Mouse (Mus musculus) embryonic facial prominence, embryonic 13.5 days (tissue): ENCODE data around the gene Bves. TPM values are rescaled to one million over a fixed set of nuclear protein-coding genes. Genes with fewer than 3 reads are reported as not detected.

ENCODE experiments used
- ATAC-seq: fragments of 200-750 bp; cut with Nextera tagmentation; 2 replicates; pipeline ENCODE4 v1.8.0; 2017; ENCODE audit warnings: low read depth; ENCODE audit not compliant: insufficient number of reproducible peaks, insufficient read depth, low FRiP score, low TSS enrichment
- H3K27ac ChIP-seq: fragments of 300-500 bp; sonication (generic); 2 replicates; pipeline ENCODE4 v1.5.1; 2015; ENCODE audit warnings: moderate library complexity, mild to moderate bottlenecking, inconsistent platforms
- H3K27me3 ChIP-seq: fragments of 300-500 bp; sonication (generic); 2 replicates; pipeline ENCODE4 v1.6.1; 2015; ENCODE audit warnings: mild to moderate bottlenecking, inconsistent platforms
- H3K36me3 ChIP-seq: fragments of 300-500 bp; sonication (generic); 2 replicates; pipeline ENCODE4 v1.6.1; 2015; ENCODE audit warnings: mild to moderate bottlenecking, inconsistent platforms
- H3K4me1 ChIP-seq: fragments of 300-500 bp; sonication (generic); 2 replicates; pipeline ENCODE4 v1.6.1; 2015; ENCODE audit warnings: inconsistent platforms
- H3K4me2 ChIP-seq: fragments of 300-500 bp; sonication (generic); 2 replicates; pipeline ENCODE4 v1.6.1; 2015; ENCODE audit warnings: moderate library complexity, mild to moderate bottlenecking, inconsistent platforms
- H3K4me3 ChIP-seq: fragments of 300-500 bp; sonication (generic); 2 replicates; pipeline ENCODE4 v1.5.1; 2015; ENCODE audit warnings: mild to moderate bottlenecking, inconsistent platforms
- H3K9ac ChIP-seq: fragments of 300-500 bp; sonication (generic); 2 replicates; pipeline ENCODE4 v1.6.1; 2015; ENCODE audit warnings: mild to moderate bottlenecking, inconsistent platforms
- H3K9me3 ChIP-seq: fragments of 300-500 bp; sonication (generic); 2 replicates; pipeline ENCODE4 v1.6.1; 2016; ENCODE audit warnings: inconsistent platforms
- WGBS: fragments of 180-500 bp; shearing (Covaris S2); methylation state at CpG from one replicate; pipeline ENCODE4 v1.1.7; 2015; ENCODE audit warnings: mixed read lengths; 5-methylcytosine and 5-hydroxymethylcytosine counted together
- polyA plus RNA-seq: library from polyadenylated mRNA; unstranded; fragments of >200 nt; fragmentation: Nextera tagmentation; extraction: Ambion mirVana; gene quantifications from 2 replicates; pipeline ENCODE4 v1.2.1, GENCODE M21; 2015

Bves gene
- polyA plus RNA-seq, 1 experiment from 2014 or later, result 2.5 TPM

DNA sequence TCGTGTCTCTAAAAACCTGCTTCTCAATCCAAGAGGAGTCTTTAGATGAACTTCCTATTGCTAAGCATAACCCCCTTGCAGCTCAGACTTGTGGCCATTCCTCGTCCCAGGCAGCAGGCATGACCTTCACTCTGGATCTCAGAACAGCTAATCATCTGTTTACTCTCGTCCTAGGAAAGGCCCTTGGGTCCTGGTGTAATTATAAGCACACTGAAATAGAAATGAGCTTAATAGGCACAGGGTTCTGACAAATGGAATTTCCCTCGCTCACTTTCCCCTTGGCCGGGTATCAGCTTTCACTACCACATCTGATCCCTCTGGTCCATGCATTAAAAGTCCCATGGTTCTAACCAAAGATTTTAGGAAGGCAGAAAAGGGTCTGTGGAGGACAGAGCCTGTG lies 27.8 kb downstream of the Bves start:
- ATAC-seq, result no peak
- Histone ChIP-seq H3K4me2 (no peak overlapping the region), H3K4me1 (peaks cover 6% of the 10 kb centered on the region), H3K9me3 (no peaks in the 10 kb centered on the region), H3K36me3 (no peaks in the 10 kb centered on the region), H3K27me3 (no peaks in the 10 kb centered on the region), H3K4me3 (no peak overlapping the region), H3K9ac (no peak overlapping the region), H3K27ac (no peak overlapping the region)
- WGBS, result 13% methylated on average over 5 of the region's 5 CpGs

DNA sequence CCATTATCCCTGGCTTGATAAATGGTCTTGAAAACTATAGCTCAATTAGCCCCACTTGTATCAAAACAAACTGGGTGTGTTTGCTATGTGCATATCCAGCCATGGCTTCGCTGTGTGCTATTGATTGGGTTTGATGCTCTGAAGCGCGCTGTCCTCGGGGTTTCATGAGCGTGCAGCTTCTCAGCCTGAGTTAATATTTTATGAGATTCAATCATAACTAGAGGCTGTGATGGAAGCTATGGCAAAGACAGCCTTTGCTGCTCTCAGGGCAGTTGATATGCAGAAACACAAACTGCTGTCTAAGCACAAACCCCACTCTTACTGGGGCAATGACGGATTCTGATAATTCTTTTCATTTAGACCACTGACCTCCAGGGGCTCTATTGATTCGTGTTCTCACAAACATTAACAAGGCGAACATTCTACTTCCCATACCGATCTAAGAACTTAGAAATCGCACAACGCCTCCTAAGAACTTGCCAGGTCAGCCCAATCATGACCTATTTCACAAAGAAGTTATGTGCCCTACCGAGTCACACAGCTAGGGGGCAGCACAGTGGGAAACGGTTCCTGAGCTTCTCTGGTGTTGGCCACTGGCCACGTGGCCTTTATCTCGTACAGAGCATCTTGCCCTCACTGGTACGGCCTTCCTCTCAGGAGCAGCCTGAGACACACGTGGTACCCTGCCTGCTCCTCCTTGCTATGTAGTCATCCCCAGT lies 31.6 kb downstream of the Bves start:
- Histone ChIP-seq H3K27me3 (no peaks in the 10 kb centered on the region), H3K9ac (no peak overlapping the region), H3K4me3 (no peak overlapping the region), H3K4me2 (no peak overlapping the region), H3K36me3 (no peaks in the 10 kb centered on the region), H3K27ac (no peak overlapping the region), H3K9me3 (no peaks in the 10 kb centered on the region), H3K4me1 (peaks cover 6% of the 10 kb centered on the region)
- no peak for ATAC-seq
- 89% methylated on average over 17 of the region's 17 CpGs for WGBS

DNA sequence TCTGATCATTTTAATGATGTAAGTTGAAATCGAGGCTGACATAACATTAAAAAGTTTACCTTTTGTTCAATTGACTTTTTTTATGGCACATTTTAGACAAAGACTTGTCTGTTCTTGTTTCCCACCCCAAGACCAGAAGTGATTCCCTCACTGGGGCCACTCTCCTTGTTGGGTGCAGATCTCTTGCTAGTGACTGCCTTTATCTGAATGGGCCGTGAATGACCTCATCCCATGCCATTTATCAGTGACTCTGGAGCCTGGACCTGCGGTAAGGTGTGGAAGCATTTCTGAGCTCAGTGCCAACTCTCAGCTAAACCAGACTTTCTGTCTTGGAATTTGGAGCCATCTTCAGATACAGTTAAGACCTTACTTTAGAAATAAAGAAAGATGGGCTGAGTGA lies 34.1 kb downstream of the Bves start:
- WGBS, result 87% methylated on average over 3 of the region's 3 CpGs
- no peaks in the 10 kb centered on the region for H3K4me1 ChIP-seq
- no peak overlapping the region for H3K4me2 ChIP-seq
- H3K36me3 ChIP-seq, result no peaks in the 10 kb centered on the region
- H3K27me3 ChIP-seq, result no peaks in the 10 kb centered on the region
- no peak overlapping the region for H3K4me3 ChIP-seq
- no peak overlapping the region for H3K9ac ChIP-seq
- ATAC-seq, result no peak
- H3K27ac ChIP-seq, result no peak overlapping the region
- no peaks in the 10 kb centered on the region for H3K9me3 ChIP-seq

- WGBS, result 78% methylated on average over 2 of the region's 2 CpGs
- no peaks in the 10 kb centered on the region for H3K36me3 ChIP-seq
- no peak overlapping the region for H3K4me3 ChIP-seq
- no peaks in the 10 kb centered on the region for H3K4me1 ChIP-seq
- no peak overlapping the region for H3K4me2 ChIP-seq
- no peaks in the 10 kb centered on the region for H3K9me3 ChIP-seq
- no peak for ATAC-seq
- no peak overlapping the region for H3K27ac ChIP-seq
- no peak overlapping the region for H3K9ac ChIP-seq
- no peaks in the 10 kb centered on the region for H3K27me3 ChIP-seq
Measured at GRCm38 (mm10) chr10:45370545-45370944, 35.0 kb downstream of the Bves start.

GRCm38 (mm10) chr10:45372994-45373692 lies 37.6 kb downstream of the Bves start:
- ATAC-seq, result no peak
- no peak overlapping the region for H3K27ac ChIP-seq
- no peak overlapping the region for H3K9ac ChIP-seq
- no peaks in the 10 kb centered on the region for H3K27me3 ChIP-seq
- 58% methylated on average over 4 of the region's 4 CpGs for WGBS
- no peak overlapping the region for H3K4me3 ChIP-seq
- no peak overlapping the region for H3K4me2 ChIP-seq
- H3K9me3 ChIP-seq, result no peaks in the 10 kb centered on the region
- no peaks in the 10 kb centered on the region for H3K36me3 ChIP-seq
- H3K4me1 ChIP-seq, result no peaks in the 10 kb centered on the region

DNA sequence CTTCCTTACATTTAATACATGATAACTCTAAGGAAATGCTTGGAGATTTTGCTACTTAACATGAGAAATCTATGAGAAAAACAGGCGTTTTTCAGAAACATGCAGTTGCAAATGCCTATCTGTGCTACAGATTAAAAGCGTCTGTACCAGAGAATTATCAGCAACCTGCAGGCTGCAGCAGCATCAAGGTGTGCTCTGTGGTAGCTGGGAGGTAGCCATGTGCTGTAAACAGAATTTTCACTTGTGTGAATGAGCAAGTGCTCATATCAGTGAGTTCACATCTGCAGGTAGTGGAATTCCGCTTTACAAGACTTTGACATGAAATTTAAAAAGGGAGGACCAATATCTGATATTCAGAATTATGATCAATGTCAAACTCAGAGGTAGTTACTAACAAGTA lies 42.7 kb downstream of the Bves start:
- H3K4me2 ChIP-seq, result no peak overlapping the region
- H3K27ac ChIP-seq, result no peak overlapping the region
- no peaks in the 10 kb centered on the region for H3K9me3 ChIP-seq
- no peak overlapping the region for H3K9ac ChIP-seq
- H3K27me3 ChIP-seq, result no peaks in the 10 kb centered on the region
- H3K4me1 ChIP-seq, result no peaks in the 10 kb centered on the region
- ATAC-seq, result no peak
- H3K36me3 ChIP-seq, result no peaks in the 10 kb centered on the region
- H3K4me3 ChIP-seq, result no peak overlapping the region
- WGBS, result 84% methylated on average over 3 of the region's 3 CpGs

- Histone ChIP-seq H3K27ac (no peak overlapping the region), H3K27me3 (no peaks in the 10 kb centered on the region), H3K9ac (no peak overlapping the region), H3K4me1 (no peaks in the 10 kb centered on the region), H3K4me2 (no peak overlapping the region), H3K4me3 (no peak overlapping the region), H3K36me3 (no peaks in the 10 kb centered on the region), H3K9me3 (no peaks in the 10 kb centered on the region)
- ATAC-seq, result no peak
Measured at GRCm38 (mm10) chr10:45381937-45382636, 46.5 kb downstream of the Bves start.

GRCm38 (mm10) chr10:45382637-45382958 lies 47.0 kb downstream of the Bves start:
- ATAC-seq, result no peak
- 55% methylated on average over 3 of the region's 3 CpGs for WGBS

GRCm38 (mm10) chr10:45398211-45398610 lies 62.6 kb downstream of the Bves start:
- no peak for ATAC-seq
- Histone ChIP-seq H3K9me3 (no peaks in the 10 kb centered on the region), H3K9ac (no peak overlapping the region), H3K4me1 (no peaks in the 10 kb centered on the region), H3K27ac (no peak overlapping the region), H3K27me3 (no peaks in the 10 kb centered on the region), H3K4me3 (no peak overlapping the region), H3K36me3 (no peaks in the 10 kb centered on the region), H3K4me2 (no peak overlapping the region)
- 38% methylated on average over 1 of the region's 1 CpGs for WGBS

More at GRCm38 (mm10) chr10:45382637-45382958, 47.0 kb downstream of the Bves start:
- Histone ChIP-seq H3K9ac (no peak overlapping the region), H3K4me2 (no peak overlapping the region), H3K27ac (no peak overlapping the region), H3K9me3 (no peaks in the 10 kb centered on the region), H3K36me3 (no peaks in the 10 kb centered on the region), H3K27me3 (no peaks in the 10 kb centered on the region), H3K4me1 (no peaks in the 10 kb centered on the region), H3K4me3 (no peak overlapping the region)

GRCm38 (mm10) chr10:45399702-45400243 lies 64.2 kb downstream of the Bves start:
- H3K4me2 ChIP-seq, result no peak overlapping the region
- no peaks in the 10 kb centered on the region for H3K4me1 ChIP-seq
- H3K36me3 ChIP-seq, result no peaks in the 10 kb centered on the region
- no peak overlapping the region for H3K4me3 ChIP-seq
- no peaks in the 10 kb centered on the region for H3K27me3 ChIP-seq
- WGBS, result 71% methylated on average over 7 of the region's 7 CpGs
- no peak for ATAC-seq
- no peak overlapping the region for H3K27ac ChIP-seq
- H3K9me3 ChIP-seq, result no peaks in the 10 kb centered on the region
- no peak overlapping the region for H3K9ac ChIP-seq

DNA sequence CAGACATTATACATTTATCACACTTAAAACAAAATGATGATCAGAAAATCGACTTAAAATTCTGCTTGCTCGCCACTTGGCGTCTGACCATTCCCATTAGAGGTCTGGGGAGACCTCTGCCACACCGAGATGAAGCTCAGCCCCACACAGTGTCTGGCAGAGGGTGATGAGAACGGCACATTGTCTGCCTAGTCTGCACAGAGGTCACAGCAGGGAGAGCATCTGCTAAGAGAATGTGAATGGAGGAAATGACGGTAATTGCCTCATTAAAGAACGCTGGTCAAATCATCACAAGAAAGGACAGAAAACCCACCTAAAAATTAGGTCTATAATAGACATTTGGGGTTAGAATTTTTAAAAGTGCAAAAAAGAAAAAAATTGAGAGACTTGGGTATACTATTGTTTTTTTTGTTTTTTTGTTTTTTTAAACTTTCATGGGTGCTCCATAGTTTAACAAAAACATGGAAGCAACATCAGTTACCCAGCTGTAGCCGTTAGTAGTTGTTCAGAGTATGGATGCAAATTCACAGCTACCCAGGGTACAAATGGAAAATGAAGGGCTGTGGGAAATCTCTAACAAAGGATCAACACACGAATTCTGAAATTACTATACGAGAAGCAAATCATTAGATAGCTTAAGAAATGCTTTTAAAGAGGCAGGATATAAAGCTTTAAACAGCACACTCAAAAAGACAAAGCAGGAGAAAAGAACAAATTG lies 75.2 kb downstream of the Bves start:
- WGBS, result 30% methylated on average over 10 of the region's 10 CpGs
- no peak for ATAC-seq

More for the DNA sequence above, 75.2 kb downstream of the Bves start:
- H3K4me3 ChIP-seq, result no peak overlapping the region
- H3K4me2 ChIP-seq, result no peak overlapping the region
- H3K27ac ChIP-seq, result no peak overlapping the region
- H3K9me3 ChIP-seq, result no peaks in the 10 kb centered on the region
- H3K27me3 ChIP-seq, result no peaks in the 10 kb centered on the region
- no peaks in the 10 kb centered on the region for H3K4me1 ChIP-seq
- H3K9ac ChIP-seq, result no peak overlapping the region
- no peaks in the 10 kb centered on the region for H3K36me3 ChIP-seq
